Mouse (Mus musculus): Measurements from ENCODE around the gene Dph3. TPM values are rescaled to one million over a fixed set of nuclear protein-coding genes. Genes with fewer than 3 reads are reported as not detected.

Dph3 gene
- polyA plus RNA-seq, 1 experiment from 2014 or later = 82.4 TPM

DNA sequence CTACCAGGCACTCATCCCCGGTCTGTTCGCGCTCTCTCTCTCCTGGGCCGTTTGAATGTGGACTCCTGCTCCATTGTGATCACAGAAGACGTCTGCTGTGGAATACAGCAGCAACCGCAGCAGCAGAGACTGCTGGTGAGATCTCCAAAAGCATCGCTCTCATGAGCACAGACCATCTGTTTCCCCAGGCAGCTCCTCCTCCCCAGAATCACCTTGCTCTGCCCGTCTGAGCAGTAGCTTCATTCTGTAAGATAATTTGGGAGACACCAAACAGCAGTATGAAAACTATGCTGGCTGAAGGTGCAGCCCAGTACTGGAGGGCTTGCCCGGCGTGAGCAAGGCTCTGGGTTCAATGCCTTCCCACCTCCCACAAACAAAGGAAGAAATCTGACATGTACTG is 4.5 kb downstream of the Dph3 start:
- Histone ChIP-seq H3K4me3 (ENCODE audit: low read depth, low read length) (no peak overlapping the region), H3K36me3 (ENCODE audit: control insufficient read depth, insufficient read depth, low read length) (peaks cover 5% of the 10 kb centered on the region), H3K4me2 (ENCODE audit: low read depth) (no peak overlapping the region), H3K9ac (ENCODE audit: low read length) (no peak overlapping the region), H3K9me3 (ENCODE audit: control insufficient read depth, low read length) (no peaks in the 10 kb centered on the region), H3K27me3 (ENCODE audit: control insufficient read depth, insufficient read depth, low read length) (no peaks in the 10 kb centered on the region), H3K4me1 (ENCODE audit: control insufficient read depth, insufficient read depth, low read length) (0 out of 2 replicates have a peak, but pooled peaks cover under 1% of the 10 kb centered on the region), H3K27ac (ENCODE audit: low read depth, low read length) (no peak overlapping the region)
- no peak for ATAC-seq (ENCODE audit: insufficient read depth, low FRiP score, low TSS enrichment)
- WGBS = 86% methylated on average over 10 of the region's 10 CpGs
- no peak for DNase-seq (ENCODE audit: low spot score)

DNA sequence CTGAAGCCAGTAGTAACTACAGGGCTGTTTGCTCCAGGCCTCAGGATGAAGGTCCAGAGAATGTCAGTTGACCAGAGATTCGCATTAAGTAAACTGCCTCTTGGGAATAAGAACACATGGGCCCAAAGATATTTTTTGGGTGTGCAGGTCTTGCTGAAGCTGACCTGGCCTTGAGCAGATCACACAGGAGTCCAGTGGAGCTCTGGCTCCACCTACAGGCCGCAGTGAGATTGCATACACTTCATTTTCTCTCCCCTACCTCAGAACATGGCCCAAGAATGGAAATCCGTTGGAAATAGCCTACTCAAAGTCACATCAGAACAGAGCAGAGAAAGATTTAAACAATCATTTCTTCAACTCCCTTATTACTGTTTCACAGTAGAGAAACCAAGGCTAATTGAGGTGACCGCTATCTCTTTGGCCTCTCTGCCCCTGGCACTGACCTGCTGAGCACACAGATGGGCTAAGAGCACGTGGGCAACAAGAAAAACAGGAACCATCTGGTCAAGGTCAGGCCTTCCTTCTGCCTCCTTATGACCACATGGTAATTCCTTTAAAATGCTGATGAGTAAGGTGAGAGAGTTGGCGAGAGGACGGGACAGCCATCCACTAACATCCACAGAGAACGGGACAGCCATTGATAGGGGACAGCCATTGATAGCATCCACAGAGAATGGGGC is 8.5 kb downstream of the Dph3 start:
- ATAC-seq (ENCODE audit: insufficient read depth, low FRiP score, low TSS enrichment) = no peak

DNA sequence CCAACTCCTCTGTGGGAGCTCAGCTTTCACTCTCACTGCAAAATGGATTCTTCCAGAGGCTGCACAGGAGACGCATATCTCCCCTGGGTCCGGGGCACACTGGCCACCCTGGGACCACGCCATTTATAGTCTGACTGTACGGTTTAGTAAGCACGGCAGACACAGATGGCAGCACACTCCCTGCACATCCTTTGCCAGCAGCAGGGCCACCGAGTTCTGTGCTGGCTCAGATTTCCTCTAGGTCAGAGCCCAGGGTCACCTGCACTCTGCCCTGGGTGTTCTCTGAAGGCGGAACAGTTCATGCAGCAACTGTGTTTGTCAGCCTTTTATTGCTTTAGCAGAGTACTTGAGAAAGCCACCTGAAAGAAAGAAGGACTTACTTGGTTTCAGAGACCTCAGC is 11.6 kb downstream of the Dph3 start:
- DNase-seq (ENCODE audit: low spot score) (no peak), ATAC-seq (ENCODE audit: insufficient read depth, low FRiP score, low TSS enrichment) (no peak)
- no peak overlapping the region for H3K4me2 ChIP-seq (ENCODE audit: low read depth)
- H3K36me3 ChIP-seq (ENCODE audit: control insufficient read depth, insufficient read depth, low read length) = no peaks in the 10 kb centered on the region
- H3K27me3 ChIP-seq (ENCODE audit: control insufficient read depth, insufficient read depth, low read length) = no peaks in the 10 kb centered on the region
- no peaks in the 10 kb centered on the region for H3K4me1 ChIP-seq (ENCODE audit: control insufficient read depth, insufficient read depth, low read length)
- H3K9me3 ChIP-seq (ENCODE audit: control insufficient read depth, low read length) = no peaks in the 10 kb centered on the region
- H3K27ac ChIP-seq (ENCODE audit: low read depth, low read length) = no peak overlapping the region
- H3K9ac ChIP-seq (ENCODE audit: low read length) = no peak overlapping the region
- WGBS = 63% methylated on average over 7 of the region's 7 CpGs
- no peak overlapping the region for H3K4me3 ChIP-seq (ENCODE audit: low read depth, low read length)

More for the DNA sequence above, 8.5 kb downstream of the Dph3 start:
- peak; percentile 80 for DNase-seq (ENCODE audit: low spot score)
- Histone ChIP-seq H3K4me1 (ENCODE audit: control insufficient read depth, insufficient read depth, low read length) (no peaks in the 10 kb centered on the region), H3K9me3 (ENCODE audit: control insufficient read depth, low read length) (no peaks in the 10 kb centered on the region), H3K9ac (ENCODE audit: low read length) (no peak overlapping the region), H3K36me3 (ENCODE audit: control insufficient read depth, insufficient read depth, low read length) (peaks cover 2% of the 10 kb centered on the region), H3K4me2 (ENCODE audit: low read depth) (no peak overlapping the region), H3K4me3 (ENCODE audit: low read depth, low read length) (no peak overlapping the region), H3K27me3 (ENCODE audit: control insufficient read depth, insufficient read depth, low read length) (no peaks in the 10 kb centered on the region), H3K27ac (ENCODE audit: low read depth, low read length) (no peak overlapping the region)
- 41% methylated on average over 8 of the region's 8 CpGs for WGBS

DNA sequence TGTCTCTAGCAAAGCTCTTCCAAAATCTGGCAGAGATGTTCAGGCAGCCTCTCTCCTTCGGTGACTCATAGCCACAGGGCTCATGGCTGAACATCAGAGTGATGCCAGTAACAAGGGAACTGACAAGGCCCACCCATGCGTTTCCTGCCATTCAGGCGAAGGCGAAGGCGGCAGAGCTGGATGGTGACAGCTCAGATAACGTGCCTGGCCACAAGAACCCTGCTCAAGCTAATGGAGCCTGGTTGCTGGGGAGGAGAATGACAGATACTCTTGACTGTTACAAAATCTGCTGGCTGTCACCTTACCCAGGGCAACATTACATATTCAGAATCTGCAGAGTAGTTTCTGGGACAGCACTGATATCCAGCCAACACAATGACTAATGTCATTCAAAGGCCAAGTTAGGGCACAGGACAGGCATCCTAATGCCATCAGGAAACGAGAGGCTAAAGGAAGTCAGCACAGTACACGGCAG is 12.3 kb downstream of the Dph3 start:
- DNase-seq (ENCODE audit: low spot score) (no peak), ATAC-seq (ENCODE audit: insufficient read depth, low FRiP score, low TSS enrichment) (no peak)
- H3K27me3 ChIP-seq (ENCODE audit: control insufficient read depth, insufficient read depth, low read length) = no peaks in the 10 kb centered on the region
- no peak overlapping the region; the same call in 1 of the 2 replicates for H3K9ac ChIP-seq (ENCODE audit: low read length)
- no peak overlapping the region for H3K4me3 ChIP-seq (ENCODE audit: low read depth, low read length)
- H3K4me2 ChIP-seq (ENCODE audit: low read depth) = no peak overlapping the region
- no peaks in the 10 kb centered on the region for H3K36me3 ChIP-seq (ENCODE audit: control insufficient read depth, insufficient read depth, low read length)
- no peaks in the 10 kb centered on the region for H3K4me1 ChIP-seq (ENCODE audit: control insufficient read depth, insufficient read depth, low read length)
- H3K9me3 ChIP-seq (ENCODE audit: control insufficient read depth, low read length) = no peaks in the 10 kb centered on the region
- H3K27ac ChIP-seq (ENCODE audit: low read depth, low read length) = no peak overlapping the region
- 81% methylated on average over 8 of the region's 8 CpGs for WGBS

DNA sequence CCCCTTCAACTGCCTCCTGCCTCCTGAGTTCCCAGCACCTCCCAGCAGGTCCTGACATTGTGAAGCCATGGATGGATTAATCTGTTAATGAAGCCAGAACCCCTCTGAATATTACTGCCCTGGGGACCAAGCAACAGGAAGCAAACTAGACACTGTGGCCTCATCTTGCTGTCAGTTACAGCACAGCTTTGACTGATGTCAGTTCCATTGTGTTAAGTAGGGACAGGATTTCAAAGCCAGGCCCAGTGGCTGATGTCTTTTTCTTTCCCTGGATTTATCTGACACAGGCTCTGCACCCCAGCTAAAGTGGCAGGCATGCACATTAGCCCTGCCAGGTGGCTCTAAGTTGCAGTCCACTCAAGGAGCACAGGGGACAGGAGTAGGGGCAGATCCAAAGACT is 12.7 kb downstream of the Dph3 start:
- no peaks in the 10 kb centered on the region for H3K36me3 ChIP-seq (ENCODE audit: control insufficient read depth, insufficient read depth, low read length)
- no peaks in the 10 kb centered on the region for H3K9me3 ChIP-seq (ENCODE audit: control insufficient read depth, low read length)
- no peak overlapping the region for H3K9ac ChIP-seq (ENCODE audit: low read length)
- H3K27ac ChIP-seq (ENCODE audit: low read depth, low read length) = no peak overlapping the region
- no peak overlapping the region for H3K4me2 ChIP-seq (ENCODE audit: low read depth)
- H3K4me1 ChIP-seq (ENCODE audit: control insufficient read depth, insufficient read depth, low read length) = no peaks in the 10 kb centered on the region
- no peak for DNase-seq (ENCODE audit: low spot score)
- no peaks in the 10 kb centered on the region for H3K27me3 ChIP-seq (ENCODE audit: control insufficient read depth, insufficient read depth, low read length)
- H3K4me3 ChIP-seq (ENCODE audit: low read depth, low read length) = no peak overlapping the region
- no peak for ATAC-seq (ENCODE audit: insufficient read depth, low FRiP score, low TSS enrichment)

DNA sequence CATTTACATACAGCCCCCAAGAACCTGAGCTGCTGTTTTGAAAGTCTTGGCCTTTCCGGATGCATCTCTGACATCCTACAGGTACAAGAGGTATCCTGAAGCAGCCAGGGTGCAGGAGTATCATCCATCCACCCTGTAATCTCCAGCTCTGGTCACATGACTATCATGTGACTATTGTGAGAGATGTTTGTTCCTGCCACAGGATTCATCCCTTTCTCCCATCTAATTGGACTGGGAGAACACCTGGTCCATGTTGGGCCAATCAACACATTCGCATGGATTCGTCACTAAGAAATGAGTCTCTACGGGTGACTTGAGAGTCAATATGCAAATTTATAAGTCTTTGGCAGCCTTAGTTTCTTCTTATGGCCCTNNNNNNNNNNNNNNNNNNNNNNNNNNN is 24.1 kb downstream of the Dph3 start:
- Histone ChIP-seq H3K27me3 (ENCODE audit: control insufficient read depth, insufficient read depth, low read length) (no peaks in the 10 kb centered on the region), H3K4me1 (ENCODE audit: control insufficient read depth, insufficient read depth, low read length) (no peaks in the 10 kb centered on the region), H3K36me3 (ENCODE audit: control insufficient read depth, insufficient read depth, low read length) (no peaks in the 10 kb centered on the region), H3K27ac (ENCODE audit: low read depth, low read length) (no peak overlapping the region), H3K4me3 (ENCODE audit: low read depth, low read length) (no peak overlapping the region), H3K4me2 (ENCODE audit: low read depth) (no peak overlapping the region), H3K9me3 (ENCODE audit: control insufficient read depth, low read length) (no peaks in the 10 kb centered on the region), H3K9ac (ENCODE audit: low read length) (no peak overlapping the region)
- ATAC-seq (ENCODE audit: insufficient read depth, low FRiP score, low TSS enrichment) (no peak), DNase-seq (ENCODE audit: low spot score) (no peak)
- 90% methylated on average over 4 of the region's 4 CpGs for WGBS

DNA sequence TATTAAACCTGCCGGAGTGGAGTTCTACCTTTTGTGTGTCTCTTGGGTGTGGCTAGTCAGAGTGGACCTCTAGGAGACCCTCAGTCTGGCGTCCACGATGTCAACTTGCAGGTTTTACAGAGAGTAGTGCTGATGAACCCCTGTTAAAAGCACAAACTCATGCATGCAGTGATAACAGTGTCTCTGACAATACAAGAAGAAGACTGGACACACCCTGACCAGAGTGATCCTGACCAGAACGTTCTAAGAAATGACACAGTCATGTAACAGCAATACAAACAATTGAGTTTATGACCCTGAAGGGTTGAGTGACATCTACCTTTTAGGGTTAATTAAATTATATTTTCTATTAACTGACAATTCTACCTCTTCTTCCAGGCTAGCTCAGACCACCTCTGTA is 27.9 kb downstream of the Dph3 start:
- no peak overlapping the region for H3K27ac ChIP-seq (ENCODE audit: low read depth, low read length)
- H3K9me3 ChIP-seq (ENCODE audit: control insufficient read depth, low read length) = no peaks in the 10 kb centered on the region
- 90% methylated on average over 4 of the region's 4 CpGs for WGBS
- no peaks in the 10 kb centered on the region for H3K4me1 ChIP-seq (ENCODE audit: control insufficient read depth, insufficient read depth, low read length)
- ATAC-seq (ENCODE audit: insufficient read depth, low FRiP score, low TSS enrichment) (no peak), DNase-seq (ENCODE audit: low spot score) (no peak)
- H3K36me3 ChIP-seq (ENCODE audit: control insufficient read depth, insufficient read depth, low read length) = no peaks in the 10 kb centered on the region
- H3K27me3 ChIP-seq (ENCODE audit: control insufficient read depth, insufficient read depth, low read length) = no peaks in the 10 kb centered on the region
- no peak overlapping the region for H3K4me3 ChIP-seq (ENCODE audit: low read depth, low read length)
- no peak overlapping the region for H3K9ac ChIP-seq (ENCODE audit: low read length)
- H3K4me2 ChIP-seq (ENCODE audit: low read depth) = no peak overlapping the region

DNA sequence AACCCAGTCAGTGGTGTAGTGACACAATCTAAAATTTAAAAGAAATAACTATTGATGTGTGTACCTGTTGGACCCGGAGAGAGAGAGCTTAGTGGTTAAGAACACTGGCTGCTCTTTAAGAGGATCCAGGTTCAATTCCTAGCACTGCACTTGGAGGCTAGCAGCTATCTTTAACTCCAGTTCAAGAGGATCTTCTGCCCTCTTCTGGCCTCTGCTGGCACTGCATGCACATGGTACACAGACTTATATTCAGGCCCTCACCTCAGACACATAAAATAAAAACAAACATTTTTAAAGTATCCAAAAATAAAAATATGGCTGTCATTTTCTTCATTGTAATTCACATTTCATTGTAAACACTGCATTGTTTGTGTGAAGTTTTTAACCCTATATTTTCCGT is 28.9 kb downstream of the Dph3 start:
- H3K36me3 ChIP-seq (ENCODE audit: control insufficient read depth, insufficient read depth, low read length) = no peaks in the 10 kb centered on the region
- H3K9me3 ChIP-seq (ENCODE audit: control insufficient read depth, low read length) = no peaks in the 10 kb centered on the region
- no peaks in the 10 kb centered on the region for H3K4me1 ChIP-seq (ENCODE audit: control insufficient read depth, insufficient read depth, low read length)
- no peak overlapping the region for H3K4me3 ChIP-seq (ENCODE audit: low read depth, low read length)
- no peak overlapping the region for H3K4me2 ChIP-seq (ENCODE audit: low read depth)
- no peak for ATAC-seq (ENCODE audit: insufficient read depth, low FRiP score, low TSS enrichment)
- DNase-seq (ENCODE audit: low spot score) = no peak
- no peak overlapping the region for H3K9ac ChIP-seq (ENCODE audit: low read length)
- WGBS = 93% methylated on average over 2 of the region's 2 CpGs
- H3K27ac ChIP-seq (ENCODE audit: low read depth, low read length) = no peak overlapping the region
- H3K27me3 ChIP-seq (ENCODE audit: control insufficient read depth, insufficient read depth, low read length) = no peaks in the 10 kb centered on the region

DNA sequence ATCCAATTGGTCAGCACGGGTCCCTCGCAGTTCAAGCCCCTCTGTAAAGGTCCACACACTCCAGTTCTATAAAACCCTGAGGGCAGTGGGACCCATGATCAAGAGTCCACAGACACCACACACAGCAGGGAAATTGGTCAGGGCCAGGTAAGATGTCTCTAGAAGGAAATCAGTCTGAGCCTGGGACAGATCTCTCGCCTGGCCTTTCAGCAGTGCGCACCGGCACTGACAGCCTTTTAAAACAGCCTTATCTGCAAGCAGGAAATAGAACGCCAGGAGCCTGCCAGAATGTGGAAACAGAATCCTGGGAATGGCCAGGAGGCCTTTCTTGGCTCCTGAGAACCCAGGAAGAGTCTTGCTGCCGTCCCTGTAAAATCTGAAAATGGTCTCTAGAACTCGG is 29.7 kb downstream of the Dph3 start:
- Histone ChIP-seq H3K4me1 (ENCODE audit: control insufficient read depth, insufficient read depth, low read length) (no peaks in the 10 kb centered on the region), H3K4me2 (ENCODE audit: low read depth) (no peak overlapping the region), H3K9ac (ENCODE audit: low read length) (no peak overlapping the region), H3K4me3 (ENCODE audit: low read depth, low read length) (no peak overlapping the region), H3K36me3 (ENCODE audit: control insufficient read depth, insufficient read depth, low read length) (no peaks in the 10 kb centered on the region), H3K27me3 (ENCODE audit: control insufficient read depth, insufficient read depth, low read length) (no peaks in the 10 kb centered on the region), H3K9me3 (ENCODE audit: control insufficient read depth, low read length) (no peaks in the 10 kb centered on the region), H3K27ac (ENCODE audit: low read depth, low read length) (no peak overlapping the region)
- DNase-seq (ENCODE audit: low spot score) = no peak
- WGBS = 88% methylated on average over 8 of the region's 8 CpGs
- no peak for ATAC-seq (ENCODE audit: insufficient read depth, low FRiP score, low TSS enrichment)
